ENCODE assay signal across 27 mouse cellular contexts in the genomic region with DNA sequence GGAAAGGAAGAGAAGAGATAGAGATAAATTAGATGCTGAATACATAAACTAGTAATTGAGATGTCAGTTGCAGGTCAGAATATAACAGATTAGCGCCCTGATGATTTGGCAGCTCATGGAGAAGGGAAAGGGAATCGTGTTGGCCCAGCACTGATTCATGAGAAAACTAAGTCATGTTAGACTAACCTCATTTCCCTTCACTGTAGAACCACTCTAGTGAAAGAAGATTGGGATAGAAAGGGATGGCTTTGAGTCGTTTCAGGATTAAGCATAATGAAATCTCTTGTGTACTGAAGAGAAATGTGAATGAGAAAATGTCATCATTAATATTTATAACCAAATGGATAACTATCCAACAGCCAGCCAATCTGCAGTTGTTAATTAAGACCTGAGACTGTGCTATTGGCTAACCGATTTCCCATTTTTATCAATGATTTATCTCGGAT.
DNase-seq lines count a peak whose midpoint lies in the region; ATAC-seq lines count a peak whose summit lies in the region.
"Had no signal": no experiment of that assay in that cellular context is flagged by ENCODE, and none has a peak within 500 bp of the region (broad histone marks: within the 10 kb centered on the region; RNA-seq: fewer than 3 reads in every experiment).

No protein-coding gene starts in this region.

- peak overlapping the region; percentile 39; the same call in 1 of the 2 replicates for H3K27ac ChIP-seq in forebrain, embryonic 15.5 days (replicated peaks)
- no peak overlapping the region for H3K27ac ChIP-seq in forebrain, embryonic 11.5 days (ENCODE audit: low read depth, low read length)
- H3K27ac ChIP-seq in hindbrain, embryonic 15.5 days (replicated peaks): 0 out of 2 replicates have a peak overlapping the region, but pooled peaks have one; percentile 15
- no peak overlapping the region for H3K27ac ChIP-seq in hindbrain, embryonic 10.5 days
- H3K27ac ChIP-seq in neural tube, embryonic 13.5 days (replicated peaks): no peak overlapping the region
- H3K27ac ChIP-seq in neural tube, embryonic 15.5 days (replicated peaks): no peak overlapping the region
- no peak overlapping the region for H3K27ac ChIP-seq in liver, embryonic 11.5 days (ENCODE audit: low read depth, low read length)
- H3K27ac ChIP-seq: gastrocnemius, adult 2 months; heart, adult 2 months; left cerebral cortex, adult 2 months; limb, embryonic 12.5 days; lung, embryonic 15.5 days; stomach, embryonic 15.5 days had no signal

- no peaks in the 10 kb centered on the region for H3K36me3 ChIP-seq in forebrain, embryonic 15.5 days
- no peaks in the 10 kb centered on the region for H3K36me3 ChIP-seq in forebrain, embryonic 11.5 days (ENCODE audit: control insufficient read depth, insufficient read depth, low read length)
- no peaks in the 10 kb centered on the region for H3K36me3 ChIP-seq in hindbrain, embryonic 15.5 days
- no peaks in the 10 kb centered on the region for H3K36me3 ChIP-seq in hindbrain, embryonic 10.5 days
- H3K36me3 ChIP-seq in neural tube, embryonic 13.5 days: no peaks in the 10 kb centered on the region
- no peaks in the 10 kb centered on the region for H3K36me3 ChIP-seq in neural tube, embryonic 15.5 days
- H3K36me3 ChIP-seq in liver, embryonic 11.5 days (ENCODE audit: control insufficient read depth, insufficient read depth, low read length): no peaks in the 10 kb centered on the region
- H3K36me3 ChIP-seq: heart, embryonic 12.5 days; lung, embryonic 15.5 days; stomach, embryonic 15.5 days had no signal

- peaks cover 35% of the 10 kb centered on the region for H3K4me1 ChIP-seq in forebrain, embryonic 15.5 days
- no peaks in the 10 kb centered on the region for H3K4me1 ChIP-seq in forebrain, embryonic 11.5 days (replicated peaks; ENCODE audit: control insufficient read depth, insufficient read depth, low read length)
- peaks cover 26% of the 10 kb centered on the region for H3K4me1 ChIP-seq in hindbrain, embryonic 15.5 days (replicated peaks)
- peaks cover 10% of the 10 kb centered on the region; the same call in 1 of the 2 replicates for H3K4me1 ChIP-seq in hindbrain, embryonic 10.5 days (replicated peaks)
- H3K4me1 ChIP-seq in neural tube, embryonic 13.5 days (replicated peaks): peaks cover 30% of the 10 kb centered on the region
- H3K4me1 ChIP-seq in neural tube, embryonic 15.5 days: peaks cover 19% of the 10 kb centered on the region
- no peaks in the 10 kb centered on the region; the same call in 1 of the 2 replicates for H3K4me1 ChIP-seq in liver, embryonic 11.5 days (replicated peaks; ENCODE audit: control insufficient read depth, insufficient read depth, low read length)
- H3K4me1 ChIP-seq: stomach, embryonic 15.5 days had no signal

- H3K4me3 ChIP-seq in forebrain, embryonic 15.5 days: no peak overlapping the region
- H3K4me3 ChIP-seq in forebrain, embryonic 11.5 days (ENCODE audit: low read depth, low read length): no peak overlapping the region
- H3K4me3 ChIP-seq in hindbrain, embryonic 15.5 days: no peak overlapping the region
- H3K4me3 ChIP-seq in hindbrain, embryonic 10.5 days: no peak overlapping the region
- H3K4me3 ChIP-seq in neural tube, embryonic 13.5 days: no peak overlapping the region
- no peak overlapping the region for H3K4me3 ChIP-seq in neural tube, embryonic 15.5 days (replicated peaks)
- no peak overlapping the region for H3K4me3 ChIP-seq in liver, embryonic 11.5 days (ENCODE audit: low read depth, low read length)
- H3K4me3 ChIP-seq: gastrocnemius, adult 2 months; heart, adult 2 months; heart, embryonic 12.5 days; left cerebral cortex, adult 2 months; limb, embryonic 12.5 days; lung, embryonic 15.5 days; megakaryocyte, embryonic 14.5 days; stomach, embryonic 15.5 days had no signal

- no peak for DNase-seq in forebrain, embryonic 11.5 days (ENCODE audit: low spot score)
- no peak for DNase-seq in hindbrain, embryonic 10.5 days (ENCODE audit: low spot score)
- DNase-seq in liver, embryonic 11.5 days (ENCODE audit: low spot score): no peak
- DNase-seq: adrenal gland, postnatal 10 days; cerebellum, adult 11 months; cerebellum, adult 9-10 months; cerebellum, postnatal 36 days; gastrocnemius, adult 2 months; gastrocnemius, postnatal 36 days; heart, adult 2 months; kidney, adult 9 months; lung, postnatal 36 days; right cerebral cortex, postnatal 25 days; thymus, postnatal 14 days had no signal

- H3K27me3 ChIP-seq in forebrain, embryonic 15.5 days: no peaks in the 10 kb centered on the region
- no peaks in the 10 kb centered on the region for H3K27me3 ChIP-seq in forebrain, embryonic 11.5 days (ENCODE audit: control insufficient read depth, insufficient read depth, low read length)
- H3K27me3 ChIP-seq in hindbrain, embryonic 15.5 days: no peaks in the 10 kb centered on the region
- H3K27me3 ChIP-seq in hindbrain, embryonic 10.5 days (ENCODE audit: insufficient read depth, poor library complexity, severe bottlenecking): no peaks in the 10 kb centered on the region
- H3K27me3 ChIP-seq in neural tube, embryonic 13.5 days: no peaks in the 10 kb centered on the region
- H3K27me3 ChIP-seq in neural tube, embryonic 15.5 days (replicated peaks): no peaks in the 10 kb centered on the region
- no peaks in the 10 kb centered on the region for H3K27me3 ChIP-seq in liver, embryonic 11.5 days (replicated peaks; ENCODE audit: control insufficient read depth, insufficient read depth, low read length)
- H3K27me3 ChIP-seq: heart, embryonic 12.5 days; limb, embryonic 12.5 days; lung, embryonic 15.5 days; megakaryocyte, embryonic 14.5 days; Patski; stomach, embryonic 15.5 days had no signal

- peak overlapping the region; percentile 24; the same call in 1 of the 2 replicates for H3K4me2 ChIP-seq in forebrain, embryonic 15.5 days (replicated peaks)
- H3K4me2 ChIP-seq in forebrain, embryonic 11.5 days (ENCODE audit: low read depth, low read length, severe bottlenecking): no peak overlapping the region
- no peak overlapping the region for H3K4me2 ChIP-seq in hindbrain, embryonic 15.5 days
- no peak overlapping the region for H3K4me2 ChIP-seq in neural tube, embryonic 13.5 days
- no peak overlapping the region for H3K4me2 ChIP-seq in neural tube, embryonic 15.5 days
- no peak overlapping the region for H3K4me2 ChIP-seq in liver, embryonic 11.5 days
- H3K4me2 ChIP-seq: heart, embryonic 12.5 days; limb, embryonic 12.5 days; lung, embryonic 15.5 days; stomach, embryonic 15.5 days had no signal

- 36% methylated on average over 5 of the region's 5 CpGs for WGBS in forebrain, embryonic 15.5 days
- WGBS in forebrain, embryonic 11.5 days: 85% methylated on average over 5 of the region's 5 CpGs
- WGBS in hindbrain, embryonic 15.5 days: 53% methylated on average over 5 of the region's 5 CpGs
- 88% methylated on average over 5 of the region's 5 CpGs for WGBS in hindbrain, embryonic 10.5 days
- WGBS in neural tube, embryonic 13.5 days: 63% methylated on average over 5 of the region's 5 CpGs
- 58% methylated on average over 5 of the region's 5 CpGs for WGBS in neural tube, embryonic 15.5 days
- 82% methylated on average over 5 of the region's 5 CpGs for WGBS in liver, embryonic 11.5 days

- ATAC-seq in forebrain, embryonic 15.5 days (replicated peaks): peak; percentile 58; the same call in 1 of the 2 replicates
- ATAC-seq in forebrain, embryonic 11.5 days (replicated peaks; ENCODE audit: low FRiP score): no peak
- no peak for ATAC-seq in hindbrain, embryonic 15.5 days (ENCODE audit: low FRiP score, low read depth)
- 0 out of 2 replicates have a peak, but pooled peaks have one; percentile 63 for ATAC-seq in neural tube, embryonic 13.5 days (ENCODE audit: low read depth)
- ATAC-seq in neural tube, embryonic 15.5 days (ENCODE audit: low FRiP score): no peak; the same call in 1 of the 2 replicates
- ATAC-seq in liver, embryonic 11.5 days (replicated peaks; ENCODE audit: low FRiP score): no peak
- ATAC-seq in megakaryocyte, adult 5-6 weeks (ENCODE audit: poor library complexity, severe bottlenecking): no peak
- ATAC-seq: intestine, postnatal 0 days; Patski had no signal

- no peak overlapping the region for H3K9ac ChIP-seq in forebrain, embryonic 15.5 days (replicated peaks)
- no peak overlapping the region for H3K9ac ChIP-seq in forebrain, embryonic 11.5 days (ENCODE audit: low read length)
- no peak overlapping the region for H3K9ac ChIP-seq in hindbrain, embryonic 15.5 days
- H3K9ac ChIP-seq in neural tube, embryonic 13.5 days: no peak overlapping the region
- no peak overlapping the region for H3K9ac ChIP-seq in neural tube, embryonic 15.5 days (replicated peaks)
- no peak overlapping the region for H3K9ac ChIP-seq in liver, embryonic 11.5 days (ENCODE audit: low read depth, low read length)
- H3K9ac ChIP-seq: heart, embryonic 12.5 days; limb, embryonic 12.5 days; lung, embryonic 15.5 days; stomach, embryonic 15.5 days had no signal

- no peaks in the 10 kb centered on the region for H3K9me3 ChIP-seq in forebrain, embryonic 15.5 days
- no peaks in the 10 kb centered on the region for H3K9me3 ChIP-seq in forebrain, embryonic 11.5 days (ENCODE audit: control insufficient read depth, low read length)
- no peaks in the 10 kb centered on the region for H3K9me3 ChIP-seq in hindbrain, embryonic 15.5 days
- H3K9me3 ChIP-seq in hindbrain, embryonic 10.5 days: no peaks in the 10 kb centered on the region
- H3K9me3 ChIP-seq in neural tube, embryonic 13.5 days: no peaks in the 10 kb centered on the region
- no peaks in the 10 kb centered on the region for H3K9me3 ChIP-seq in neural tube, embryonic 15.5 days (replicated peaks)
- H3K9me3 ChIP-seq in liver, embryonic 11.5 days (ENCODE audit: control insufficient read depth, low read length): no peaks in the 10 kb centered on the region
- H3K9me3 ChIP-seq: heart, embryonic 12.5 days; limb, embryonic 12.5 days; lung, embryonic 15.5 days; megakaryocyte, embryonic 14.5 days; stomach, embryonic 15.5 days had no signal

Comparison
In these comparisons a context has a peak if more than half of its experiments do, and no peak if none do; other contexts are left out.
1. ATAC-seq: peak in forebrain, embryonic 15.5 days (single experiment) and neural tube, embryonic 13.5 days (single experiment); none in forebrain, embryonic 11.5 days (single experiment), hindbrain, embryonic 15.5 days (single experiment), neural tube, embryonic 15.5 days (single experiment), liver, embryonic 11.5 days (single experiment) and megakaryocyte, adult 5-6 weeks (single experiment).
2. H3K27ac ChIP-seq: peak in forebrain, embryonic 15.5 days (single experiment) and hindbrain, embryonic 15.5 days (single experiment); none in forebrain, embryonic 11.5 days (single experiment), hindbrain, embryonic 10.5 days (single experiment), neural tube, embryonic 13.5 days (single experiment), neural tube, embryonic 15.5 days (single experiment) and liver, embryonic 11.5 days (single experiment).